Mouse (Mus musculus): Measurements from ENCODE around the gene Ttc16.

GRCm38 (mm10) chr2:32728463-32728862 is 47.0 kb downstream of the Ttc16 start:
- no peak for TF ChIP-seq POLR2A (IDR thresholded peaks at IDR 0.05; ENCODE audit: low read depth, low read length)
- no peak for TF ChIP-seq CTCF (conservative IDR thresholded peaks at IDR 0.05; ENCODE audit: insufficient read depth, insufficient read length, low read depth, low read length)

All from kidney, adult 2 months (tissue).